Mouse (Mus musculus) heart, adult 2 months (tissue): ENCODE data around the gene Pak2.

ENCODE experiments used
- CTCF ChIP-seq: fragments of 200-600 bp; IDR thresholded peaks from 2 replicates; pipeline ENCODE4 v1.8.1; 2022; ENCODE audit warnings: antibody characterized with exemption, mild to moderate bottlenecking, moderate library complexity
- EP300 ChIP-seq: fragments of 200-500 bp; IDR thresholded peaks from 2 replicates; pipeline ENCODE4 v1.6.1; 2011; ENCODE audit warnings: low read depth, low read length, control low read depth; ENCODE audit not compliant: insufficient read depth
- POLR2A ChIP-seq: fragments of 200-500 bp; IDR thresholded peaks from 2 replicates; pipeline ENCODE4 v1.6.1; 2011; ENCODE audit warnings: mild to moderate bottlenecking, low read depth, low read length, control low read depth; ENCODE audit not compliant: insufficient read depth

GRCm38 (mm10) chr16:32102295-32102694 lies 23.2 kb upstream of the Pak2 start:
- TF ChIP-seq POLR2A (no peak), EP300 (no peak), CTCF (no peak)
